Mouse (Mus musculus): ENCODE results near the gene Myadml2.

DNA sequence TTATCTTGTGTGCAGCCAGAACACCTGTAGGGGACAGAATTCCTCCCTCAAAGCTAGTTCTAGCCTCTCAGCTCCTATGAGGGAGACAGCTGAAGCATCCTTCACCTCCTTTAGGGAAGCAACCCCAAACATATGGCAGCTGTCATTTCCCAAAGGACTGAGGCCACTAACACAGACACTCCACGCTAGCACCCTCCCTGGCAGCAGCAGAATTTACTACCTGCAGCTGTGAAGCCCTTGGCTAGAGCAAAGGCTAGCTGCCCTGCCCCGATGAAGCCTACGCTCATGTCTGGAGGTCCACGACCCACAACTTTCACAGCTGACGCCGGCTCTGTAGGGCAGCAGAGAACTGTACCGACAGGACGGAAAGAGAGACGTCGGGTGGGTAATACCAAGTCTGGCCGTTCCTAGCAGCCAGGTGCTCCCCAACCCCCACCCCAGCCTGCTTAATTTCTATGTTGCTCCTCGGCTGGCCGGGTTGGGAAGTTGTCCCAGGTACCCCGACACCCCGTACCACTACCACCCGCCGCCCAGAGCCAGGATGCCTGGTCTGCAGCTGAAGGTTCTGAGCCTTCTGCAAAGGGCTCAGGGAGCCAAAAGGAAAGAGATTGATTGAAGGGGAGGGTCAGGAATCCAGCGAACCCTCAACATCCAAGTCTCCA lies 4.9 kb downstream of the Myadml2 start:
- TF ChIP-seq CTCF (IDR thresholded peaks at IDR 0.05; ENCODE audit: low read depth) (no peak; the same call in 1 of the 2 replicates), EP300 (IDR thresholded peaks at IDR 0.05; ENCODE audit: low read depth) (no peak)

Measured in liver, embryonic 14.5 days (tissue).